Mouse (Mus musculus) bone marrow, adult 2 months (tissue): ENCODE measurements around the gene Adamtsl4.

Experiments
- CTCF ChIP-seq: fragments of 200-500 bp; IDR thresholded peaks from 2 replicates; pipeline ENCODE4 v1.5.1; 2011; ENCODE audit warnings: low read length, control low read depth; ENCODE audit not compliant: control insufficient read depth, insufficient read depth
- POLR2A ChIP-seq: fragments of 200-500 bp; IDR thresholded peaks from 2 replicates; pipeline ENCODE4 v1.6.1; 2011; ENCODE audit warnings: low read depth, mild to moderate bottlenecking, control low read depth, low read length, borderline replicate concordance; ENCODE audit not compliant: control insufficient read depth

DNA sequence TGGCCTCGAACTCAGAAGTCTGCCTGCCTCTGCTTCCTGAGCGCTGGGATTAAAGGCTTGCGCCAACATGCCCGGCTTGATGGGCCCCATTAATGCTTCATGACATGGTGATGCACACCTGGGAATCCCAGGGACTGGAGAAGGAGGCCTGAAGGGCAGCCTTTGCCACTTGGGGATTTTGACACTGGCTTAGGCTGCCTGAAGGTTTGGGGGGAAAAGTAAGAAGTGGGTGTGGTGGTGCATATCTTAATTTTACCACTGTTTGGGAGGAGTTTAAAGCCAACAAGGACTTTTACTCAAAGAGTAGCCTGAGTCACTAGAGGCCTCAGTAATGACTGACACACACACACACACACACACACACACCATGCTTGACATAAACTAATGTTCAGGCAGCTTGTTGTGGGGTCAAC is 22.8 kb downstream of the Adamtsl4 start:
- no peak for TF ChIP-seq CTCF
- TF ChIP-seq POLR2A, result no peak
